Mouse (Mus musculus) c-Kit-positive CD71-negative TER-119-negative erythroid progenitor cells, embryonic 14.5 days (primary cell): ENCODE data around the gene Lgals9.
"Not testable (repeated sequence)": the region's sequence is repeated elsewhere in the genome, so short reads cannot be mapped to it uniquely, and the experiment has no call there.

ENCODE experiments used
- DNase-seq: peaks from one replicate; pipeline ENCODE4 v3.0.0-alpha.2; 2013; ENCODE audit warnings: low read depth

Gene Lgals9

GRCm38 (mm10) chr11:79007356-79007755 lies 22.6 kb upstream of the Lgals9 start:
- not testable (repeated sequence) for DNase-seq

- DNase-seq: no peak
Measured at GRCm38 (mm10) chr11:79006417-79006816, 21.7 kb upstream of the Lgals9 start.

- DNase-seq: no peak
Measured at GRCm38 (mm10) chr11:79005578-79006394, 21.0 kb upstream of the Lgals9 start.

GRCm38 (mm10) chr11:79003769-79004638 lies 19.3 kb upstream of the Lgals9 start:
- no peak for DNase-seq

- no peak for DNase-seq
Measured at GRCm38 (mm10) chr11:79003053-79003768, 18.5 kb upstream of the Lgals9 start.

- no peak for DNase-seq
Measured at GRCm38 (mm10) chr11:79002551-79002951, 17.8 kb upstream of the Lgals9 start.

- DNase-seq: no peak
Measured at GRCm38 (mm10) chr11:79001871-79002270, 17.1 kb upstream of the Lgals9 start.

- DNase-seq: no peak
Measured at GRCm38 (mm10) chr11:78999118-78999517, 14.4 kb upstream of the Lgals9 start.

- DNase-seq: not testable (repeated sequence)
Measured at GRCm38 (mm10) chr11:78990875-78991543, 6.3 kb upstream of the Lgals9 start.

GRCm38 (mm10) chr11:78990096-78990495 lies 5.3 kb upstream of the Lgals9 start:
- no peak for DNase-seq

GRCm38 (mm10) chr11:78989206-78989605 lies 4.5 kb upstream of the Lgals9 start:
- DNase-seq: not testable (repeated sequence)

GRCm38 (mm10) chr11:78986311-78987002 lies 1.7 kb upstream of the Lgals9 start:
- no peak for DNase-seq

GRCm38 (mm10) chr11:78985505-78985904 lies 759 bp upstream of the Lgals9 start:
- DNase-seq: no peak

GRCm38 (mm10) chr11:78983539-78983938 lies 1.2 kb downstream of the Lgals9 start:
- no peak for DNase-seq

GRCm38 (mm10) chr11:78982513-78983291 lies 2.0 kb downstream of the Lgals9 start:
- DNase-seq: no peak

- no peak for DNase-seq
Measured at GRCm38 (mm10) chr11:78982042-78982441, 2.7 kb downstream of the Lgals9 start.

GRCm38 (mm10) chr11:78980083-78980634 lies 4.6 kb downstream of the Lgals9 start:
- DNase-seq: no peak

GRCm38 (mm10) chr11:78978176-78979019 lies 6.3 kb downstream of the Lgals9 start:
- DNase-seq: no peak
